Mouse (Mus musculus) hindbrain, embryonic 11.5 days (tissue): Measurements from ENCODE around the gene Mrrf. TPM values are rescaled to one million over a fixed set of nuclear protein-coding genes. Genes with fewer than 3 reads are reported as not detected.
A peak's percentile ranks its signal among the peaks of the same experiment; 100 is the strongest.

ENCODE experiments used
- ATAC-seq: fragments of 200-750 bp; cut with Nextera tagmentation; 2 replicates; pipeline ENCODE4 v1.8.0; 2017; ENCODE audit warnings: mild to moderate bottlenecking, moderate TSS enrichment, moderate library complexity; ENCODE audit not compliant: low FRiP score
- DNase-seq: peaks from one replicate; pipeline ENCODE4 v3.0.0-alpha.2; 2015; ENCODE audit warnings: low spot score
- H3K27ac ChIP-seq: fragments of 300-500 bp; sonication (generic); 2 replicates; pipeline ENCODE4 v1.5.1; 2014; ENCODE audit warnings: mild to moderate bottlenecking, low read depth, low read length
- H3K27me3 ChIP-seq: fragments of 300-500 bp; sonication (generic); 2 replicates; pipeline ENCODE4 v1.6.1; 2014; ENCODE audit warnings: mild to moderate bottlenecking, low read length, moderate library complexity, mixed read lengths; ENCODE audit not compliant: control insufficient read depth, insufficient read depth
- H3K36me3 ChIP-seq: fragments of 300-500 bp; sonication (generic); 2 replicates; pipeline ENCODE4 v1.6.1; 2014; ENCODE audit warnings: mild to moderate bottlenecking, low read length, moderate library complexity, mixed read lengths; ENCODE audit not compliant: control insufficient read depth, insufficient read depth
- H3K4me1 ChIP-seq: fragments of 300-500 bp; sonication (generic); replicated peaks from 2 replicates; pipeline ENCODE4 v1.6.1; 2014; ENCODE audit warnings: low read length, mixed read lengths; ENCODE audit not compliant: control insufficient read depth, insufficient read depth
- H3K4me2 ChIP-seq: fragments of 300-500 bp; sonication (generic); replicated peaks from 2 replicates; pipeline ENCODE4 v1.6.1; 2014; ENCODE audit warnings: mild to moderate bottlenecking, low read depth, low read length
- H3K4me3 ChIP-seq: fragments of 300-500 bp; sonication (generic); 2 replicates; pipeline ENCODE4 v1.5.1; 2014; ENCODE audit warnings: low read depth, low read length
- H3K9ac ChIP-seq: fragments of 300-500 bp; sonication (generic); 2 replicates; pipeline ENCODE4 v1.6.1; 2014; ENCODE audit warnings: low read depth, low read length
- H3K9me3 ChIP-seq: fragments of 300-500 bp; sonication (generic); 2 replicates; pipeline ENCODE4 v1.6.1; 2016; ENCODE audit warnings: low read length; ENCODE audit not compliant: control insufficient read depth
- whole genome bisulfite sequencing: fragments of 180-500 bp; shearing (Covaris S2); extraction: QIAGEN DNeasy Blood & Tissue Kit; methylation state at CpG from one replicate; pipeline ENCODE4 v1.1.7; 2014; 5-methylcytosine and 5-hydroxymethylcytosine counted together
- polyA plus RNA-seq: library from polyadenylated mRNA; unstranded; fragments of >200 nt; fragmentation: Nextera tagmentation; extraction: Ambion mirVana; gene quantifications from 2 replicates; pipeline ENCODE4 v1.2.1, GENCODE M21; 2014

Mrrf gene
- 29.7 and 35.9 TPM in 2 replicates for polyA plus RNA-seq

DNA sequence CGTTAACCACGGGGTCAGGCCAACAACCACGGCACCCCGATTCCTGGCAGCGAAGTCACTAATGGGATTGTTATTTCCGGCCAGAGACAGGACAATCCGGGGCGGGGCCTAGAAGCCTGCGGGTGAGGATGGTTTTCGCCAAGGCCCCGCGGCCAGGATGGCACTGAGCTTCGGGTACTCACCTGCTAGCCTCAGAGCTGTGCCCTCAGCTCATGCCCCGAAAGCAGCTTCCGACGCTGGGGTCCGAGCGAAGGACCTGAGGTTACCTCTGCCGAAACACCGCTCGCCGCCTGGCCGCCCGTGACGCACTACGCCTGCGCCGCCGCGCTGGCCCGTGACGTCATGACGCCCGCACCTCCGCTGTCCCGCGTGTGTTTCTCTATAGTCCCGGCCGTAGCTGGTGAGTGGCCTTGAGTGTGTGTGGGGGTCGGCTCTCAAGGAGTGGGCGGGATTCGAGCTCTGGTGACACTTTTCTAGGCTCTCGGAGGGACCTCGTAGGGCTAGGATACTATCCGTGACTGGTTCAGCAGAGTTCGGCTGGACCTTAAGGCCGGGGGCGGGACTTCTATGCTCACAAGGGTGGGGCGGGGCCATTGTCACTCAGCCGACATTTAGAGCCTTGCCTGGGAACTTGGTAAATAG lies at the start of gene Mrrf, which contains the start of gene Rbm18:
Gene Mrrf, plus strand, starts transcription at position 90 of the 642 bp plus-strand sequence.
Gene Rbm18, minus strand, starts transcription at position 474 of the 642 bp plus-strand sequence.
- WGBS = under 1% methylated on average over 50 of the region's 50 CpGs
- H3K27me3 ChIP-seq = no peaks in the 10 kb centered on the region
- peak; percentile 99 for ATAC-seq
- DNase-seq = peak; percentile 94
- H3K9me3 ChIP-seq = no peaks in the 10 kb centered on the region
- peak within 1 kb of the TSS; percentile 64 for H3K4me2 ChIP-seq
- no peaks in the 10 kb centered on the region for H3K4me1 ChIP-seq
- H3K27ac ChIP-seq = peak within 1 kb of the TSS; percentile 82
- H3K9ac ChIP-seq = peak within 1 kb of the TSS; percentile 86
- peak within 1 kb of the TSS; percentile 73 for H3K4me3 ChIP-seq
- H3K36me3 ChIP-seq = 0 out of 2 replicates have a peak, but pooled peaks cover 8% of the 10 kb centered on the region

DNA sequence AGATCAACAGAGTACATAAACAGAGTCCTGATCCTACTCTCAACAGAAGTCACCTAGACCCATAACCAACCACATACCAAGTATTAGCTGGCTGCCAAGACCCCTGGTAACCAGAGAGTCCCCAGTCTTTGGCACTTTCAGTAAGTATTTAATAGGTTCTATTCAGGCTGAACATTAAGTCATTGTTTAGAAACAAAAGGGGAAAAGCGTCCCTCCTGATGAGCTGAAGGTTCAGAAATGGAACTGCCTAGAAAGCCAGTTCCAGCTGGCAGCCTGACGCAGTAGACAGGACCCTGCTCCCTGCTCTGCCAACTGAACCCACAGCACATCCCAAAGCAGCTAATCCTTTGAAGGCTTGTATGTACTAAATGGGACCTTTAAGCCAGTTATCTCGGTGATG lies 47.0 kb upstream of the Mrrf start:
- Histone ChIP-seq H3K27ac (no peak overlapping the region), H3K4me2 (no peak overlapping the region), H3K36me3 (no peaks in the 10 kb centered on the region), H3K27me3 (peaks cover 53% of the 10 kb centered on the region), H3K9ac (no peak overlapping the region), H3K4me3 (no peak overlapping the region), H3K9me3 (no peaks in the 10 kb centered on the region), H3K4me1 (peaks cover 8% of the 10 kb centered on the region; the same call in 1 of the 2 replicates)
- DNase-seq (no peak), ATAC-seq (no peak)
- WGBS = 52% methylated on average over 3 of the region's 3 CpGs

- Histone ChIP-seq H3K36me3 (no peaks in the 10 kb centered on the region), H3K4me2 (peak overlapping the region; percentile 78), H3K4me1 (peaks cover 8% of the 10 kb centered on the region; the same call in 1 of the 2 replicates), H3K27me3 (peaks cover 71% of the 10 kb centered on the region), H3K9ac (no peak overlapping the region), H3K4me3 (peak overlapping the region; percentile 36), H3K27ac (no peak overlapping the region), H3K9me3 (no peaks in the 10 kb centered on the region)
- ATAC-seq (peak; percentile 92), DNase-seq (peak; percentile 87)
- WGBS = 1% methylated on average over 67 of the region's 70 CpGs
These were observed 45.1 kb upstream of the Mrrf start for GRCm38 (mm10) chr2:36090853-36091741.

DNA sequence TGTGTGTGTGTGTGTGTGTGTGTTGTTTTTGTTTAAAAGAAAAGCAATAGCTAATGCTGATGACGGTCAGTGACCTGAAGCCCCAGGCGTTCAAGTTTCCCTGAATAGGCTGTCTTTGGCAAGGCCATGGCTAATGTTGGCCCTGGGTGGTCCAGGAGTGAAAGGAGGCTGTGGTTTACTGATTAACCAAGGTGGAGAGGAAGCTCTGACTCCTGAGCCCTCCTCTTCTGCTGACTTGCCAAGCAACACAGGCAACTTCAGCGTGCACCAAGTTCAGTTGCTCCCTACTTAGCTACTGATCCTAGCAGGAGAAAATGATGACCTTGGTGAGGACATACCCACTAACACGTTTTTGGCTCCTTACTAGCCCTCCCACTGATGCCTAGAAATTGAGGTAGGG lies 43.4 kb upstream of the Mrrf start:
- 0% methylated on average over 4 of the region's 4 CpGs for WGBS
- no peak overlapping the region for H3K4me2 ChIP-seq
- H3K27me3 ChIP-seq = peaks cover 85% of the 10 kb centered on the region
- DNase-seq = peak; percentile 49
- H3K27ac ChIP-seq = no peak overlapping the region
- no peak overlapping the region for H3K4me3 ChIP-seq
- no peak for ATAC-seq
- H3K4me1 ChIP-seq = peaks cover 8% of the 10 kb centered on the region; the same call in 1 of the 2 replicates
- no peak overlapping the region for H3K9ac ChIP-seq
- H3K36me3 ChIP-seq = no peaks in the 10 kb centered on the region
- no peaks in the 10 kb centered on the region for H3K9me3 ChIP-seq

DNA sequence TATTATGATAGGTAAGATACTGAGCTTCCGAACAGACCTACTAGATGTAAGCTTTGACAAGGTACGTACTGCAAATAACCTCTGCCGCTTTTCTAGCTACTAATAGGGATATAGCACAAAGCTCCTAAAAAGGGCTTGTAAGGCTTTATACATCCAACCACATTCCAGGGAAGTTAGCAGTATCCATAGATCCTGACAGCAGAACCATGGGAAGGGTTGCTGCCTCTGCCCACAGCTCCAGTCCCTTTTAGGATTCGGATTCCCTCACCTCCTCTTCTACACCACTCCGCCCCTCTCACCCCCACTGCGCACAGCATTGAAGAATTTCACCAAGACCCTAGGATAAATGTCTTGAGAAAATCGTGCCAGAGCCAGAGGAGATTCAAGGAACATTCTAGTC lies 42.9 kb upstream of the Mrrf start:
- Histone ChIP-seq H3K4me2 (no peak overlapping the region), H3K9ac (no peak overlapping the region), H3K4me1 (peaks cover 8% of the 10 kb centered on the region; the same call in 1 of the 2 replicates), H3K27me3 (peaks cover 88% of the 10 kb centered on the region), H3K27ac (no peak overlapping the region), H3K36me3 (no peaks in the 10 kb centered on the region), H3K4me3 (no peak overlapping the region), H3K9me3 (no peaks in the 10 kb centered on the region)
- ATAC-seq (no peak), DNase-seq (peak; percentile 46)
- 9% methylated on average over 7 of the region's 7 CpGs for WGBS

GRCm38 (mm10) chr2:36093914-36094475 lies 42.2 kb upstream of the Mrrf start:
- WGBS = 4% methylated on average over 31 of the region's 31 CpGs
- Histone ChIP-seq H3K27me3 (peaks cover 95% of the 10 kb centered on the region), H3K9me3 (no peaks in the 10 kb centered on the region), H3K36me3 (no peaks in the 10 kb centered on the region), H3K4me1 (peaks cover 8% of the 10 kb centered on the region; the same call in 1 of the 2 replicates), H3K27ac (no peak overlapping the region), H3K9ac (no peak overlapping the region), H3K4me3 (no peak overlapping the region), H3K4me2 (no peak overlapping the region)
- peak; percentile 46 for DNase-seq
- no peak for ATAC-seq

DNA sequence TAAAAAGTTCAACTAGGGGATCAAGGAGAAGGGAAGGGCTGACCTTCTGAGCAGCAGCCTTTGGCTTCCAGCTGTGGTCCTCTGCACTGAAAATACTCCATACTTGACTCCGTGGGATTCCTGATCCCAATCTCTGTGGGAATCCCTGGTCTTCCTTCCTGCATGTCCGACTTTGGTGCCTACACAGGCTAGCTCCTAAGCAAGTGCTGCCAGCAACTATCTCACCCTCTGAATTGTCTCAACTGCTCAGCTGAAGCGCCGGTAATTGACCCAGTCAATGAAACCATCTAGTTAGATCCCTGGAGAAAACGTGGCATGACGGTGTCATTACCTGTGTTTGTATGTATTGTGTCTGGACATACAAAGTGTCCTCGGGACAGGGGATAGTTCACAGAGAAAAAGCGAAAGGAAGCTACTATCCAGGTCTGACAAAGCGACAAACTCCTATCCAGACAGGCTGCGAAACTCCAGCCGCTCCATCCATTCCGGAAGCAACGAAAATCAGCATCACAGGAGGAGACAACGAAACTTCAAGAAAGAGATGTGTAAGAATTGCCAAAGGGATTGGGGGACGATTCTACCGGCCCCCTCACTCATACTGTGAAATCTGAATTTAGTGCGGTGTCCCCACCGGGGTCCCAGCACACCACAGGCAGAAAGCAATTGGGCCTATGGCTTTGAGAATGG lies 38.9 kb upstream of the Mrrf start:
- H3K27ac ChIP-seq = no peak overlapping the region
- 0 out of 2 replicates have a peak, but pooled peaks cover 2% of the 10 kb centered on the region for H3K4me1 ChIP-seq
- no peaks in the 10 kb centered on the region for H3K36me3 ChIP-seq
- no peaks in the 10 kb centered on the region for H3K9me3 ChIP-seq
- peaks cover 98% of the 10 kb centered on the region for H3K27me3 ChIP-seq
- H3K4me3 ChIP-seq = no peak overlapping the region
- ATAC-seq (no peak), DNase-seq (peak; percentile 61)
- WGBS = 2% methylated on average over 18 of the region's 18 CpGs
- no peak overlapping the region for H3K4me2 ChIP-seq
- H3K9ac ChIP-seq = no peak overlapping the region

- Histone ChIP-seq H3K9ac (no peak overlapping the region), H3K4me3 (no peak overlapping the region), H3K27ac (no peak overlapping the region), H3K4me2 (no peak overlapping the region), H3K9me3 (no peaks in the 10 kb centered on the region), H3K4me1 (peaks cover 4% of the 10 kb centered on the region; the same call in 1 of the 2 replicates), H3K27me3 (peaks cover 98% of the 10 kb centered on the region), H3K36me3 (no peaks in the 10 kb centered on the region)
- DNase-seq = peak; percentile 32
- under 1% methylated on average over 5 of the region's 5 CpGs for WGBS
- no peak for ATAC-seq
These were observed 38.2 kb upstream of the Mrrf start for GRCm38 (mm10) chr2:36098021-36098420.
